Mouse (Mus musculus): ENCODE results near the gene Rufy3. TPM values are rescaled to one million over a fixed set of nuclear protein-coding genes. Genes with fewer than 3 reads are reported as not detected.
A peak's percentile ranks its signal among the peaks of the same experiment; 100 is the strongest.

The Rufy3 gene
- total and polyA plus RNA-seq, 3 experiments: 13.6 to 22.3 (median 17.4) TPM

DNA sequence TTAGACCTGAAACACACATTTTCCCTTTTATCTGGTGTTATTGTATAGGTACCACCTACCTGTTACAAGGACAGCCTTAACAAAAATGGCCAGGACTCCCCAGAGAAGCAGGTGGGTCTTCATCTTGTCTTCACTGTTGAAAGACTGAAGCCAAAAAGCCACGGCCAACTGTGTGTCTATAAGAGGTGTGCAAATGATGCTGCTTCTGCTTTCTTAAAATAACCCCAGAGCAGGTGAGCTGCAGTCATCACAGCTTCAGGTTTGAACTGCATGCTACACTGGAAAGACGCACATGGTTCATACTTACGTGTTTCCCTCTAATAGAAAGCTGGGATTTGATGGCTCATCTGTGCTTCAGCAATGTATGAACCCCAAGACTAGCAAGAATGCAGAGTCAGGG, 37.2 kb upstream of the Rufy3 start, which contains the start of gene Jchain:
Gene Jchain (minus strand): TSS at position 235 of the 400 bp plus-strand sequence.
- Histone ChIP-seq H3K4me1 (ENCODE audit: control insufficient read depth in 1 of 2, insufficient read depth in 2 of 2) (peaks cover 6 to 53% of the 10 kb centered on the region in 2 experiments; a peak in 2 of 4 replicates), H3K4me3 (replicated peaks in 1 of 3; ENCODE audit: low read depth in 2 of 3, low read length in 2 of 3, poor library complexity in 1 of 3) (peak within 1 kb of the TSS; percentile 28 to 60 (median 52)), H3K9me3 (replicated peaks; ENCODE audit: low read length) (no peaks in the 10 kb centered on the region), H3K9ac (ENCODE audit: insufficient read depth, low read depth) (peak within 1 kb of the TSS; percentile 73), H3K4me2 (ENCODE audit: insufficient read depth, low read depth, poor library complexity, severe bottlenecking) (peak within 1 kb of the TSS; percentile 51; the same call in 1 of the 2 replicates), H3K27me3 (replicated peaks) (no peaks in the 10 kb centered on the region), H3K27ac (ENCODE audit: insufficient read depth, low read depth) (peak within 1 kb of the TSS; percentile 59), H3K79me2 (replicated peaks; ENCODE audit: control insufficient read depth, extremely low read depth, insufficient read depth, poor library complexity, severe bottlenecking) (peaks cover 18% of the 10 kb centered on the region), H3K36me3 (replicated peaks in 1 of 2; ENCODE audit: control insufficient read depth in 1 of 2, insufficient read depth in 1 of 2, low read length in 1 of 2) (peaks cover 0 to 3% of the 10 kb centered on the region in 2 experiments)
- peak; percentile 59 for DNase-seq (ENCODE audit: extremely low read depth)
- in situ Hi-C loops (cut with MboI; ENCODE audit: low pct_ligation_motif_present, low pct_unique_long_range_greater_than_20kb, low sequenced_read_pairs) (no loop called here), dilution Hi-C loops (cut with MboI; ENCODE audit: extremely low pct_ligation_motif_present, extremely low pct_unique_long_range_greater_than_20kb, low sequenced_read_pairs) (no loop called here)
- TF ChIP-seq USF1 (IDR thresholded peaks at IDR 0.05; ENCODE audit: low read depth, low read length) (no peak), IRF4 (IDR thresholded peaks at IDR 0.05; ENCODE audit: low read depth, low read length) (peak; percentile 31; the same call in 1 of the 2 replicates), RCOR1 (conservative IDR thresholded peaks at IDR 0.05; ENCODE audit: low read depth, low read length) (0 out of 2 replicates have a peak, but pooled peaks have one; percentile 19), ZKSCAN1 (IDR thresholded peaks at IDR 0.05; ENCODE audit: borderline replicate concordance, low read depth, low read length) (no peak), USF2 (conservative IDR thresholded peaks at IDR 0.05; ENCODE audit: low read depth, low read length) (no peak), MXI1 (IDR thresholded peaks at IDR 0.05; ENCODE audit: low read depth, low read length) (peak; percentile 48; the same call in 1 of the 2 replicates), BHLHE40 (IDR thresholded peaks at IDR 0.05; ENCODE audit: low read depth, low read length) (peak; percentile 50), POLR2A (IDR thresholded peaks at IDR 0.05; ENCODE audit: low read depth, low read length) (peak; percentile 58), POLR2AphosphoS2 (IDR thresholded peaks at IDR 0.05; ENCODE audit: low read depth, low read length) (no peak), PAX5 (IDR thresholded peaks at IDR 0.05; ENCODE audit: low read length) (no peak), MEF2A (IDR thresholded peaks at IDR 0.05; ENCODE audit: borderline replicate concordance, low read depth, low read length) (peak; percentile 84), ELF1 (IDR thresholded peaks at IDR 0.05; ENCODE audit: low read depth, low read length) (no peak), MYC (IDR thresholded peaks at IDR 0.05; ENCODE audit: low read depth, low read length) (peak; percentile 91), TCF12 (IDR thresholded peaks at IDR 0.05; ENCODE audit: low read depth, low read length) (peak; percentile 61; the same call in 1 of the 2 replicates), ZMIZ1 (IDR thresholded peaks at IDR 0.05; ENCODE audit: low read depth, low read length) (0 out of 2 replicates have a peak, but pooled peaks have one; percentile 39), KAT2A (IDR thresholded peaks at IDR 0.05; ENCODE audit: insufficient replicate concordance, low read length) (no peak), CTCF (conservative IDR thresholded peaks at IDR 0.05 in 1 of 2, IDR thresholded peaks at IDR 0.05 in 1 of 2; ENCODE audit: low read depth in 2 of 2, low read length in 2 of 2) (no peak), ETS1 (conservative IDR thresholded peaks at IDR 0.05; ENCODE audit: low read depth, low read length) (peak; percentile 56), TBP (conservative IDR thresholded peaks at IDR 0.05; ENCODE audit: low read depth, low read length) (peak; percentile 79), SIN3A (IDR thresholded peaks at IDR 0.05; ENCODE audit: low read length) (peak; percentile 25; the same call in 1 of the 2 replicates), MAX (IDR thresholded peaks at IDR 0.05; ENCODE audit: low read length) (peak; percentile 94), JUND (conservative IDR thresholded peaks at IDR 0.05; ENCODE audit: low read depth, low read length) (peak; percentile 48; the same call in 1 of the 2 replicates), EP300 (IDR thresholded peaks at IDR 0.05; ENCODE audit: low read length) (peak; percentile 53)

Measured in CH12.LX (cell line).